Mouse (Mus musculus) E14TG2a.4 (cell line): Measurements from ENCODE around the gene Ddc.

Source experiments
- CTCF ChIP-seq: conservative IDR thresholded peaks from 2 replicates; pipeline ENCODE4 v1.5.1; 2014; ENCODE audit warnings: low read length
- POU5F1 ChIP-seq: IDR thresholded peaks from 2 replicates; pipeline ENCODE4 v1.6.1; 2014; ENCODE audit warnings: low read length, borderline replicate concordance

- no peak for TF ChIP-seq CTCF
- no peak for TF ChIP-seq POU5F1
Observed at GRCm38 (mm10) chr11:11867971-11868481, 29.9 kb downstream of the Ddc start.
